Mouse (Mus musculus) midbrain, embryonic 16.5 days (tissue): ENCODE measurements around the gene Sgtb. TPM values are rescaled to one million over a fixed set of nuclear protein-coding genes. Genes with fewer than 3 reads are reported as not detected.

Experiments
- ATAC-seq: fragments of 200-750 bp; cut with Nextera tagmentation; 2 replicates; pipeline ENCODE4 v1.8.0; 2017; ENCODE audit warnings: moderate TSS enrichment
- H3K27ac ChIP-seq: fragments of 300-500 bp; sonication (generic); 2 replicates; pipeline ENCODE4 v1.5.1; 2014; ENCODE audit warnings: mild to moderate bottlenecking, low read length, mixed read lengths
- H3K27me3 ChIP-seq: fragments of 300-500 bp; sonication (generic); 2 replicates; pipeline ENCODE4 v1.6.1; 2014; ENCODE audit warnings: low read depth, low read length, mixed read lengths; ENCODE audit not compliant: control insufficient read depth, insufficient read depth
- H3K36me3 ChIP-seq: fragments of 300-500 bp; sonication (generic); 2 replicates; pipeline ENCODE4 v1.6.1; 2014; ENCODE audit warnings: mild to moderate bottlenecking, low read length, moderate library complexity, mixed read lengths; ENCODE audit not compliant: control insufficient read depth, insufficient read depth
- H3K4me1 ChIP-seq: fragments of 300-500 bp; sonication (generic); 2 replicates; pipeline ENCODE4 v1.6.1; 2014; ENCODE audit warnings: mild to moderate bottlenecking, low read length, mixed read lengths; ENCODE audit not compliant: control insufficient read depth, insufficient read depth
- H3K4me2 ChIP-seq: fragments of 300-500 bp; sonication (generic); 2 replicates; pipeline ENCODE4 v1.6.1; 2014; ENCODE audit warnings: mild to moderate bottlenecking, low read length, mixed read lengths
- H3K4me3 ChIP-seq: fragments of 300-500 bp; sonication (generic); 2 replicates; pipeline ENCODE4 v1.5.1; 2014; ENCODE audit warnings: low read depth, mild to moderate bottlenecking, low read length, moderate library complexity, mixed read lengths
- H3K9ac ChIP-seq: fragments of 300-500 bp; sonication (generic); 2 replicates; pipeline ENCODE4 v1.6.1; 2014; ENCODE audit warnings: low read depth, low read length, mixed read lengths
- H3K9me3 ChIP-seq: fragments of 300-500 bp; sonication (generic); replicated peaks from 2 replicates; pipeline ENCODE4 v1.6.1; 2014; ENCODE audit warnings: mild to moderate bottlenecking, low read length, mixed read lengths; ENCODE audit not compliant: control insufficient read depth, poor library complexity, severe bottlenecking
- WGBS: fragments of 180-500 bp; shearing (Covaris S2); extraction: QIAGEN DNeasy Blood & Tissue Kit; methylation state at CpG from one replicate; pipeline ENCODE4 v1.1.7; 2014; 5-methylcytosine and 5-hydroxymethylcytosine counted together
- polyA plus RNA-seq: library from polyadenylated mRNA; unstranded; fragments of >200 nt; fragmentation: Nextera tagmentation; extraction: Ambion mirVana; gene quantifications from 2 replicates; pipeline ENCODE4 v1.2.1, GENCODE M21; 2015

Gene Sgtb
- polyA plus RNA-seq, 1 experiment from 2014 or later, result 29.1 TPM

- Histone ChIP-seq H3K36me3 (peaks cover 15% of the 10 kb centered on the region), H3K27me3 (no peaks in the 10 kb centered on the region)
- WGBS, result 87% methylated on average over 10 of the region's 10 CpGs
Measured at GRCm38 (mm10) chr13:104074731-104075130, 34.8 kb upstream of the Sgtb start.

GRCm38 (mm10) chr13:104076993-104077392 is 32.5 kb upstream of the Sgtb start:
- no peaks in the 10 kb centered on the region for H3K27me3 ChIP-seq
- no peak overlapping the region for H3K27ac ChIP-seq
- H3K36me3 ChIP-seq, result peaks cover 9% of the 10 kb centered on the region
- WGBS, result 81% methylated on average over 6 of the region's 6 CpGs
- no peak overlapping the region for H3K4me3 ChIP-seq
- H3K9ac ChIP-seq, result no peak overlapping the region
- H3K4me1 ChIP-seq, result no peaks in the 10 kb centered on the region
- H3K9me3 ChIP-seq, result no peaks in the 10 kb centered on the region
- no peak for ATAC-seq
- no peak overlapping the region for H3K4me2 ChIP-seq

More at GRCm38 (mm10) chr13:104074731-104075130, 34.8 kb upstream of the Sgtb start:
- no peaks in the 10 kb centered on the region for H3K9me3 ChIP-seq
- H3K27ac ChIP-seq, result no peak overlapping the region
- no peak for ATAC-seq
- no peak overlapping the region for H3K9ac ChIP-seq
- no peak overlapping the region for H3K4me3 ChIP-seq
- no peaks in the 10 kb centered on the region for H3K4me1 ChIP-seq
- no peak overlapping the region for H3K4me2 ChIP-seq

GRCm38 (mm10) chr13:104082504-104082903 is 27.0 kb upstream of the Sgtb start:
- Histone ChIP-seq H3K4me1 (no peaks in the 10 kb centered on the region), H3K9ac (no peak overlapping the region), H3K4me3 (no peak overlapping the region), H3K36me3 (peaks cover 3% of the 10 kb centered on the region), H3K27ac (no peak overlapping the region), H3K27me3 (no peaks in the 10 kb centered on the region), H3K4me2 (no peak overlapping the region), H3K9me3 (no peaks in the 10 kb centered on the region)
- WGBS, result 87% methylated on average over 7 of the region's 7 CpGs
- ATAC-seq, result no peak

GRCm38 (mm10) chr13:104084600-104084999 is 24.9 kb upstream of the Sgtb start:
- H3K27ac ChIP-seq, result no peak overlapping the region
- no peak for ATAC-seq
- 80% methylated on average over 2 of the region's 2 CpGs for WGBS
- no peaks in the 10 kb centered on the region for H3K27me3 ChIP-seq
- no peak overlapping the region for H3K4me3 ChIP-seq
- H3K36me3 ChIP-seq, result no peaks in the 10 kb centered on the region
- no peak overlapping the region for H3K4me2 ChIP-seq
- no peak overlapping the region for H3K9ac ChIP-seq
- no peaks in the 10 kb centered on the region; the same call in 1 of the 2 replicates for H3K4me1 ChIP-seq
- no peaks in the 10 kb centered on the region for H3K9me3 ChIP-seq

GRCm38 (mm10) chr13:104089387-104089786 is 20.2 kb upstream of the Sgtb start:
- WGBS, result 6% methylated on average over 1 of the region's 1 CpGs
- no peak overlapping the region for H3K4me2 ChIP-seq
- peak; percentile 66; the same call in 1 of the 2 replicates for ATAC-seq
- no peak overlapping the region for H3K27ac ChIP-seq
- 0 out of 2 replicates have a peak, but pooled peaks cover 2% of the 10 kb centered on the region for H3K36me3 ChIP-seq
- no peaks in the 10 kb centered on the region; the same call in 1 of the 2 replicates for H3K4me1 ChIP-seq
- no peak overlapping the region for H3K4me3 ChIP-seq
- no peaks in the 10 kb centered on the region for H3K9me3 ChIP-seq
- no peaks in the 10 kb centered on the region for H3K27me3 ChIP-seq
- no peak overlapping the region for H3K9ac ChIP-seq

GRCm38 (mm10) chr13:104091734-104092133 is 17.8 kb upstream of the Sgtb start:
- Histone ChIP-seq H3K4me3 (no peak overlapping the region), H3K4me1 (no peaks in the 10 kb centered on the region; the same call in 1 of the 2 replicates), H3K36me3 (0 out of 2 replicates have a peak, but pooled peaks cover 2% of the 10 kb centered on the region), H3K27me3 (no peaks in the 10 kb centered on the region), H3K9ac (no peak overlapping the region), H3K4me2 (no peak overlapping the region), H3K27ac (no peak overlapping the region), H3K9me3 (no peaks in the 10 kb centered on the region)
- ATAC-seq, result no peak
- WGBS, result 18% methylated on average over 1 of the region's 1 CpGs

- H3K9me3 ChIP-seq, result no peaks in the 10 kb centered on the region
- WGBS, result 85% methylated on average over 11 of the region's 11 CpGs
- H3K36me3 ChIP-seq, result 0 out of 2 replicates have a peak, but pooled peaks cover 2% of the 10 kb centered on the region
- no peaks in the 10 kb centered on the region for H3K4me1 ChIP-seq
- no peak overlapping the region for H3K9ac ChIP-seq
- H3K4me2 ChIP-seq, result no peak overlapping the region
- H3K27me3 ChIP-seq, result no peaks in the 10 kb centered on the region
- no peak overlapping the region for H3K27ac ChIP-seq
- no peak overlapping the region for H3K4me3 ChIP-seq
- ATAC-seq, result no peak
Measured at GRCm38 (mm10) chr13:104094531-104095385, 14.8 kb upstream of the Sgtb start.

- ATAC-seq, result no peak
- no peak overlapping the region for H3K27ac ChIP-seq
- no peaks in the 10 kb centered on the region for H3K4me1 ChIP-seq
- 43% methylated on average over 7 of the region's 7 CpGs for WGBS
- 0 out of 2 replicates have a peak, but pooled peaks cover 2% of the 10 kb centered on the region for H3K36me3 ChIP-seq
- H3K4me2 ChIP-seq, result no peak overlapping the region
- no peaks in the 10 kb centered on the region for H3K27me3 ChIP-seq
- H3K4me3 ChIP-seq, result no peak overlapping the region
- H3K9me3 ChIP-seq, result no peaks in the 10 kb centered on the region
- no peak overlapping the region for H3K9ac ChIP-seq
Measured at GRCm38 (mm10) chr13:104095955-104096354, 13.6 kb upstream of the Sgtb start.

GRCm38 (mm10) chr13:104097190-104097589 is 12.4 kb upstream of the Sgtb start:
- WGBS, result 94% methylated on average over 7 of the region's 7 CpGs
- H3K4me2 ChIP-seq, result no peak overlapping the region

More at GRCm38 (mm10) chr13:104097190-104097589, 12.4 kb upstream of the Sgtb start:
- no peak overlapping the region for H3K27ac ChIP-seq
- no peaks in the 10 kb centered on the region for H3K27me3 ChIP-seq
- H3K4me1 ChIP-seq, result no peaks in the 10 kb centered on the region
- H3K36me3 ChIP-seq, result 0 out of 2 replicates have a peak, but pooled peaks cover 2% of the 10 kb centered on the region
- ATAC-seq, result no peak
- H3K9ac ChIP-seq, result no peak overlapping the region
- H3K4me3 ChIP-seq, result no peak overlapping the region
- no peaks in the 10 kb centered on the region for H3K9me3 ChIP-seq
